Mouse (Mus musculus) ES-E14 (cell line): ENCODE results near the gene Trafd1.

Experiments used
- CHD2 ChIP-seq: IDR thresholded peaks from 2 replicates; pipeline ENCODE4 v1.6.1; 2014; ENCODE audit warnings: mild to moderate bottlenecking, low read depth, low read length, inconsistent platforms
- MAFK ChIP-seq: IDR thresholded peaks from 2 replicates; pipeline ENCODE4 v1.6.1; 2014; ENCODE audit warnings: mild to moderate bottlenecking, low read depth, low read length, inconsistent platforms; ENCODE audit not compliant: insufficient read depth
- ZC3H11A ChIP-seq: IDR thresholded peaks from 2 replicates; pipeline ENCODE4 v1.6.1; 2012; ENCODE audit warnings: low read depth, mild to moderate bottlenecking, inconsistent platforms, low read length, borderline replicate concordance
- ZNF384 ChIP-seq: IDR thresholded peaks from 2 replicates; pipeline ENCODE4 v1.6.1; 2012; ENCODE audit warnings: low read depth, low read length, inconsistent platforms

DNA sequence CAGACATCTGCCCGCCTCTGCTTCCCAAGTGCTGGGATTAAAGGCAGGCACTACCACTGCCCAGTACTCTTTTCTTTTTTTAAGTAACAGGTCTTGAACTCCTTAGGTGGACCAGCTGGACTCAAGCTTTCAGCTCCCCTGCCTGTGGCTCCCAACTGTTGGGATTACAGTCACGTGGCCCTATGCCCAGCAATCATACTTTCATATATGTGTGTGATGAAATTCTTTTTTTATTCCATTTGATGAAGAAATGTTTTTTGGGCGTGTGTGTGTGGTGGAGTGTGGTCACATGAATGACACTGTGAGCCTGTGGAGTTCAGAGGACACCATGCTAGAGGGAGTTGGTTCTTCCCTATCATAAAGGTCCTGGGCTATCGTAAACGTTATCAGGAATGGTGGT, 14.1 kb upstream of the Trafd1 start:
- TF ChIP-seq ZNF384 = no peak
- TF ChIP-seq CHD2 = no peak
- TF ChIP-seq MAFK = no peak
- TF ChIP-seq ZC3H11A = no peak
